Mouse (Mus musculus) stomach, embryonic 15.5 days (tissue): Measurements from ENCODE around the gene Ndst2. TPM values are rescaled to one million over a fixed set of nuclear protein-coding genes. Genes with fewer than 3 reads are reported as not detected.
"Not testable (repeated sequence)": the region's sequence is repeated elsewhere in the genome, so short reads cannot be mapped to it uniquely, and the experiment has no call there.

ENCODE experiments used
- ATAC-seq: fragments of 200-750 bp; cut with Nextera tagmentation; 2 replicates; pipeline ENCODE4 v1.8.0; 2017; ENCODE audit warnings: low read depth, moderate number of reproducible peaks, moderate TSS enrichment; ENCODE audit not compliant: insufficient read depth, low FRiP score
- H3K27ac ChIP-seq: fragments of 300-500 bp; sonication (generic); 2 replicates; pipeline ENCODE4 v1.5.1; 2015; ENCODE audit warnings: mild to moderate bottlenecking, inconsistent platforms
- H3K27me3 ChIP-seq: fragments of 300-500 bp; sonication (generic); replicated peaks from 2 replicates; pipeline ENCODE4 v1.6.1; 2015; ENCODE audit warnings: inconsistent platforms
- H3K36me3 ChIP-seq: fragments of 300-500 bp; sonication (generic); 2 replicates; pipeline ENCODE4 v1.6.1; 2015; ENCODE audit warnings: inconsistent platforms
- H3K4me1 ChIP-seq: fragments of 300-500 bp; sonication (generic); 2 replicates; pipeline ENCODE4 v1.6.1; 2015; ENCODE audit warnings: inconsistent platforms
- H3K4me2 ChIP-seq: fragments of 300-500 bp; sonication (generic); 2 replicates; pipeline ENCODE4 v1.6.1; 2015; ENCODE audit warnings: mild to moderate bottlenecking, inconsistent platforms
- H3K4me3 ChIP-seq: fragments of 300-500 bp; sonication (generic); replicated peaks from 2 replicates; pipeline ENCODE4 v1.5.1; 2015; ENCODE audit warnings: inconsistent platforms
- H3K9ac ChIP-seq: fragments of 300-500 bp; sonication (generic); 2 replicates; pipeline ENCODE4 v1.6.1; 2015; ENCODE audit warnings: inconsistent platforms
- H3K9me3 ChIP-seq: fragments of 300-500 bp; sonication (generic); 2 replicates; pipeline ENCODE4 v1.6.1; 2016; ENCODE audit warnings: inconsistent platforms
- WGBS: fragments of 180-500 bp; shearing (Covaris S2); methylation state at CpG from one replicate; pipeline ENCODE4 v1.1.7; 2015; 5-methylcytosine and 5-hydroxymethylcytosine counted together
- polyA plus RNA-seq: library from polyadenylated mRNA; unstranded; fragments of >200 nt; fragmentation: Nextera tagmentation; extraction: Ambion mirVana; gene quantifications from 2 replicates; pipeline ENCODE4 v1.2.1, GENCODE M21; 2015

Ndst2 gene
- polyA plus RNA-seq, 1 experiment from 2014 or later = 22.3 TPM

GRCm38 (mm10) chr14:20713832-20714231 is 20.5 kb downstream of the Ndst2 start:
- peak; percentile 58 for ATAC-seq
- Histone ChIP-seq H3K4me2 (no peak overlapping the region), H3K27ac (peak overlapping the region; percentile 57; the same call in 1 of the 2 replicates), H3K4me3 (no peak overlapping the region), H3K9me3 (no peaks in the 10 kb centered on the region), H3K9ac (no peak overlapping the region), H3K36me3 (peaks cover 73% of the 10 kb centered on the region), H3K4me1 (peaks cover 9% of the 10 kb centered on the region), H3K27me3 (no peaks in the 10 kb centered on the region)
- WGBS = 65% methylated on average over 11 of the region's 11 CpGs

- H3K9ac ChIP-seq = peak overlapping the region; percentile 99
- 7% methylated on average over 10 of the region's 10 CpGs for WGBS
- peak overlapping the region; percentile 90 for H3K4me3 ChIP-seq
- H3K27me3 ChIP-seq = no peaks in the 10 kb centered on the region
- ATAC-seq = no peak
- H3K4me1 ChIP-seq = peaks cover 13% of the 10 kb centered on the region
- H3K27ac ChIP-seq = no peak overlapping the region
- peak overlapping the region; percentile 79 for H3K4me2 ChIP-seq
- H3K36me3 ChIP-seq = peaks cover 33% of the 10 kb centered on the region
- H3K9me3 ChIP-seq = no peaks in the 10 kb centered on the region
These were observed 26.1 kb downstream of the Ndst2 start for GRCm38 (mm10) chr14:20708239-20708638.

DNA sequence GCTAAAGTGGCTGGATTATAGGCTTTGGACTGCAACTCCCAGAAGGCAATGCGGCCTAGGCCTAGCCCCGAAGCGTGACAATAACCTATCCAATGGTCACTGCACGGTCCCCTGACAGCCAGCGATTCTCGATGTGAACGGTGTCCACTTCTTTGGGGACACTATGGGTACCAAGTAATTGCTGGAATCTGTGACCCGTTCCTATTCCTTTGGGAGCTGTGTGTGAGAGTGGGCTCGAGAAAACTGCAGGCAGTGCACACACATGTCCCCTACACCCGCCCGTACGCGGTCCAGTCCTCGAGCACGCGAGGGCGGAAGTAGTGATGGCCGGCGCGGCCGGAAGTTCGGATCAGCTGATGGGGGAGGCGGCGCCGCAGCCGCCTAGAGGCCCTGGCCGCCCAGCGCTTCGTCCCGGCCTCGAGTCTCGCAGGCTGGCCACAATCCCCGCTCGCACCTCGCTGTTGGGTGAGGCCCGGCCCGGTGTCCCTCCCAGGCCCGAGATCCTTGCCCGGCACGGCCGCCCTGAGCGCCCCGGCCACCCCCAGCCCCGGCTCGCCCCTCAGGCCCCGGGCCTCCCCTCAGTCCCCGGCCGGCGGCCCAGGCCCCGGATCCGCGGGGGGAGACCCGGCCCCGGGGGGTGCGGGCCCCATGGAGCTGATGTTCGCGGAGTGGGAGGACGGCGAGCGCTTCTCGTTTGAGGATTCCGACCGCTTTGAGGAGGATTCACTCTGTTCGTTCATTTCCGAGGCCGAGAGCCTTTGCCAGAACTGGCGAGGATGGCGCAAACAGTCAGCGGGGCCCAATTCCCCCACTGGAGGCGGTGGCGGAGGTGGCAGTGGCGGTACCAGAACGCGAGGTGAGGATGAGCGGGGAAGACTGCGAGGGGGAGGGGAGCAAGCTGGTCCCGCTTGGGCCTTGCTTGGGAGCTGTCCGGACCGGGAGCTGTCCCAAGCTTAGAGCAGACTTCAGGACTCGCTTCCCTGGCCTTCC is 26.9 kb downstream of the Ndst2 start, which contains the start of gene Zswim8:
TSS of gene Zswim8 (plus strand) at position 352 of the 990 bp plus-strand sequence.
- Histone ChIP-seq H3K4me2 (peak within 1 kb of the TSS; percentile 79), H3K4me1 (peaks cover 13% of the 10 kb centered on the region), H3K27me3 (no peaks in the 10 kb centered on the region), H3K36me3 (peaks cover 26% of the 10 kb centered on the region), H3K9ac (peak within 1 kb of the TSS; percentile 99), H3K27ac (peak within 1 kb of the TSS; percentile 86), H3K4me3 (peak within 1 kb of the TSS; percentile 90), H3K9me3 (no peaks in the 10 kb centered on the region)
- WGBS = under 1% methylated on average over 80 of the region's 80 CpGs
- ATAC-seq = peak; percentile 93

DNA sequence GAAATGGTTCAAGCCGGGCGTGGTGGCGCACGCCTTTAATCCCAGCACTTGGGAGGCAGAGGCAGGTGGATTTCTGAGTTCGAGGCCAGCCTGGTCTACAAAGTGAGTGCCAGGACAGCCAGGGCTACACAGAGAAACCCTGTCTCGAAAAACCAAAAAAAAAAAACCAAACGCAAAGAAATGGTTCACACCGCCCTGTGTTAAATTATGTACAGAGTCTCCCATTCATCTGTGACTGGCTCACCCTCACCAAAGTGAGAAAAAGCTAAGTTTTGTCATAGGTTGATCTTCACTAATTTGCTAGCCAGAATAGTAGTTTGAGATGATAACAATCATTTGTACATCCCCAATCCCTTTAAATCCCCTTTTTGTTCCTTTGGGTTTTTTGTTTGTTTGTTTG is 30.9 kb downstream of the Ndst2 start:
- H3K9me3 ChIP-seq, H3K36me3 ChIP-seq, H3K27me3 ChIP-seq, ATAC-seq: not testable (repeated sequence)
- Histone ChIP-seq H3K27ac (peak overlapping the region; percentile 95), H3K4me2 (peak overlapping the region; percentile 58), H3K9ac (peak overlapping the region; percentile 85; the same call in 1 of the 2 replicates), H3K4me1 (peaks cover 18% of the 10 kb centered on the region), H3K4me3 (peak overlapping the region; percentile 90)
- 12% methylated on average over 8 of the region's 8 CpGs for WGBS

DNA sequence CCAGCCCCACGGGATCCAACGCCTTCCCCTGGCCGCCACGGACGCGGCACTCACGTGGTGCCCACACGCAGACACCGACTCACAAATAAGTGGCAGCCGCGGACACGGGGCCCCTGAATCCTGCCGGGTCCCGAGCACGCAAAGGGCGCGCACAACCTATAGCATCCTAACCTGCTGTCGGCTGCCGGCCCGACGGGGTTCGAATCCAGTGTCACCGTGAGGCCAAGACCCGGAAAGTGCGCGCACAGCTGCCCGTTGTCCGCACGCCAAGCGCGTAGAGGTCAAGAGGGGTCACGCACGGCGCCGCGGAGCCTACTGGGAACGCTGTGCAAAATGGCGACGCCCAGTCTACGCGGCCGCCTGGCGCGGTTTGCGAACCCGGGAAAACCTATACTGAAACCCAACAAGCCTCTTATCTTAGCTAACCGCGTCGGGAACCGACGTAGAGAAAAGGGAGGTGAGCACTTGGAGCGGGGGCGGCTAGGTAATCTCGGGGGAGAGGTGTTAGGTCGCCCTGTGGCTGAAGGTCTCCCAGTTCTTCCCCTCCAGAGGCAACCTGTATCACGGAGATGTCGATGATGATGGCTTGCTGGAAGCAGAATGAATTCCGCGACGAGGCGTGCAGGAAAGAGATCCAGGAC is 31.5 kb downstream of the Ndst2 start, which contains the start of gene Chchd1:
TSS of gene Chchd1 (plus strand) at position 266 of the 641 bp plus-strand sequence.
- H3K4me3 ChIP-seq = peak within 1 kb of the TSS; percentile 90
- peak within 1 kb of the TSS; percentile 95 for H3K27ac ChIP-seq
- ATAC-seq = peak; percentile 73
- H3K9me3 ChIP-seq = no peaks in the 10 kb centered on the region
- H3K27me3 ChIP-seq = no peaks in the 10 kb centered on the region
- peak within 1 kb of the TSS; percentile 85 for H3K9ac ChIP-seq
- H3K4me2 ChIP-seq = peak within 1 kb of the TSS; percentile 58
- H3K4me1 ChIP-seq = peaks cover 16% of the 10 kb centered on the region; the same call in 1 of the 2 replicates
- H3K36me3 ChIP-seq = peaks cover 9% of the 10 kb centered on the region; the same call in 1 of the 2 replicates
- WGBS = under 1% methylated on average over 61 of the region's 61 CpGs

GRCm38 (mm10) chr14:20702096-20702740 is 32.1 kb downstream of the Ndst2 start:
- Histone ChIP-seq H3K9ac (peak overlapping the region; percentile 85), H3K4me2 (peak overlapping the region; percentile 58), H3K27ac (peak overlapping the region; percentile 95), H3K4me3 (peak overlapping the region; percentile 90), H3K36me3 (peaks cover 9% of the 10 kb centered on the region; the same call in 1 of the 2 replicates), H3K27me3 (no peaks in the 10 kb centered on the region), H3K4me1 (peaks cover 17% of the 10 kb centered on the region), H3K9me3 (no peaks in the 10 kb centered on the region)
- no peak for ATAC-seq
- 3% methylated on average over 15 of the region's 15 CpGs for WGBS

- 72% methylated on average over 8 of the region's 8 CpGs for WGBS
- ATAC-seq = no peak
- Histone ChIP-seq H3K27me3 (no peaks in the 10 kb centered on the region), H3K9ac (0 out of 2 replicates have a peak overlapping the region, but pooled peaks have one; percentile 10), H3K9me3 (no peaks in the 10 kb centered on the region), H3K36me3 (peaks cover 9% of the 10 kb centered on the region; the same call in 1 of the 2 replicates), H3K4me2 (peak overlapping the region; percentile 58), H3K4me1 (peaks cover 24% of the 10 kb centered on the region), H3K27ac (peak overlapping the region; percentile 23; the same call in 1 of the 2 replicates), H3K4me3 (peak overlapping the region; percentile 90)
These were observed 32.8 kb downstream of the Ndst2 start for GRCm38 (mm10) chr14:20701554-20701953.

DNA sequence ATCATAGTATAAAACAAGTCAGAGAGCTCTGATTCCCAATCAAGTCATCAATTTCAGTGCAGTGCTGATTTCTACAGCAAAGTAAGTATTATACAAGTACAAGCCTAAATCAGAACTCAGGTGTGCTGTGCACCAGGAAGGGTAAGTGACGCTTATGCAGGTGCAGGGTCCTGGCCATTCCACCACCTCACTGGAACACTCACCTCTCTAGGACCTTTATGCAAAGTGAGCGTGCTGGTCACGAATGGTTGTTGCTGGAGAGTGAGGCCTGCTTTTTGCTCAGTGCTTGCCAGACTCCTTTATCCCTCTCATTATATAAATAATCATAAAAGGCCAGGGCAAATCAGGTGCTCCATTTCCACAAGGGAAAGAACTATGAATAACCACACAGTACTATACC is 34.0 kb downstream of the Ndst2 start:
- Histone ChIP-seq H3K4me3 (no peak overlapping the region), H3K27me3 (no peaks in the 10 kb centered on the region), H3K4me1 (peaks cover 32% of the 10 kb centered on the region), H3K27ac (no peak overlapping the region), H3K9me3 (no peaks in the 10 kb centered on the region), H3K9ac (no peak overlapping the region), H3K36me3 (peaks cover 9% of the 10 kb centered on the region; the same call in 1 of the 2 replicates), H3K4me2 (no peak overlapping the region)
- WGBS = 67% methylated on average over 3 of the region's 3 CpGs
- no peak for ATAC-seq

- no peak overlapping the region for H3K27ac ChIP-seq
- H3K9ac ChIP-seq = no peak overlapping the region; the same call in 1 of the 2 replicates
- peaks cover 5% of the 10 kb centered on the region for H3K36me3 ChIP-seq
- H3K4me3 ChIP-seq = no peak overlapping the region
- H3K27me3 ChIP-seq = no peaks in the 10 kb centered on the region
- peaks cover 30% of the 10 kb centered on the region for H3K4me1 ChIP-seq
- 82% methylated on average over 2 of the region's 2 CpGs for WGBS
- no peak for ATAC-seq
- no peaks in the 10 kb centered on the region for H3K9me3 ChIP-seq
- no peak overlapping the region; the same call in 1 of the 2 replicates for H3K4me2 ChIP-seq
These were observed 35.8 kb downstream of the Ndst2 start for GRCm38 (mm10) chr14:20698515-20698914.

DNA sequence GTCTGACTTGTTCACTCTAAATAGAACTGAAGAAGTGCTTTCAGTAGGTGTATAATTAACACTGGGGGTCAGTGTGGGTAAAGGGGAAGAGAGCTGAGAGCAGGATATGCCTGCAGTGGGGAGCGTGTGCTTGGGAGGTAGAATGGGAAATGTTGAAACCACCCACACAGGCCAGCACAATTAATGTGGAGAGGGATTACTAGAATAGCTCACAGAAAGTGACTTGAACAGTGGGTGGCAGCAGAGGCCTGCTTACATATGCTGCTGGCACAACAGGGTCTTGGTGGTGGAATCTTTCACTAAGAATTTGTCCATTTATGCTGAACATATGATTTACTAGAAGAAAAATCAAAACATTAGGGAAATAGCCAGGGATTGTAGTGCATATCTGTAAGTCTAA is 37.4 kb downstream of the Ndst2 start:
- Histone ChIP-seq H3K4me1 (peaks cover 29% of the 10 kb centered on the region), H3K9ac (no peak overlapping the region), H3K9me3 (no peaks in the 10 kb centered on the region), H3K27me3 (no peaks in the 10 kb centered on the region), H3K27ac (0 out of 2 replicates have a peak overlapping the region, but pooled peaks have one; percentile 8), H3K4me2 (peak overlapping the region; percentile 72), H3K4me3 (peak overlapping the region; percentile 76), H3K36me3 (peaks cover 17% of the 10 kb centered on the region)
- ATAC-seq = no peak
- 19% methylated on average over 1 of the region's 1 CpGs for WGBS
